In the genomic region with DNA sequence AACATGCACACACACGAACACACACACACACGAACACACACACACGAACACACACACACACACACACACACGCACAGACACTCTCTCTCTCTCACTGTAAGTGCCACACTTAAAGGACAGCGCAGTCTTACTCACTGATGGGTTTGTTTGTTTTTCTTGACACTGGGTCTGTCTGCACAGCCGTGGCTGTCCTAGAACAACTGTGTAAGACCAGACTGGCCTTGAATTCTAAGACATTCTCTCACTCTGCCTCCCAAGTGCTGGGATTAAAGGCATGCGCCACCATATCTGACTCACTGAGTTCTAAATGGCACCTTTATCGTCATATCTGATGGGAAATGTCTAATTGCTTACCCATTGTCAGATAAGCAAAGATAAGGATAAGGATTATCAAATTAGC, we compare ENCODE assay signal across 11 mouse cellular contexts.
"Had no signal": no experiment of that assay in that cellular context is flagged by ENCODE, and none has a peak within 500 bp of the region (broad histone marks: within the 10 kb centered on the region; RNA-seq: fewer than 3 reads in every experiment).

No protein-coding gene starts in this region.

- H3K4me2 ChIP-seq: limb, embryonic 15.5 days; liver, embryonic 13.5 days; midbrain, embryonic 13.5 days had no signal

- DNase-seq: kidney, postnatal 25 days; layer of hippocampus, adult 9-11 months; layer of hippocampus, postnatal 36 days; liver, embryonic 13.5 days; lung, adult 18-20 months; right cerebral cortex, adult 18-20 months; right cerebral cortex, postnatal 25 days; thymus, postnatal 4 days had no signal

- H3K27ac ChIP-seq: limb, embryonic 15.5 days; liver, embryonic 13.5 days; midbrain, embryonic 13.5 days; stomach, postnatal 0 days had no signal

- H3K4me3 ChIP-seq: limb, embryonic 15.5 days; liver, embryonic 13.5 days; midbrain, embryonic 13.5 days had no signal

- ATAC-seq: midbrain, embryonic 13.5 days had no signal

- H3K9ac ChIP-seq: limb, embryonic 15.5 days; liver, embryonic 13.5 days; midbrain, embryonic 13.5 days had no signal

- H3K9me3 ChIP-seq: limb, embryonic 15.5 days; liver, embryonic 13.5 days; midbrain, embryonic 13.5 days had no signal

- H3K27me3 ChIP-seq: limb, embryonic 15.5 days; liver, embryonic 13.5 days; midbrain, embryonic 13.5 days had no signal
